Mouse (Mus musculus) intestine, embryonic 15.5 days (tissue): ENCODE results near the gene Snx29. TPM values are rescaled to one million over a fixed set of nuclear protein-coding genes. Genes with fewer than 3 reads are reported as not detected.

Source experiments
- ATAC-seq: fragments of 200-750 bp; cut with Nextera tagmentation; 2 replicates; pipeline ENCODE4 v1.8.0; 2017; ENCODE audit warnings: moderate TSS enrichment, moderate library complexity
- H3K27ac ChIP-seq: fragments of 300-500 bp; sonication (generic); 2 replicates; pipeline ENCODE4 v1.5.1; 2015; ENCODE audit warnings: mild to moderate bottlenecking, inconsistent platforms
- H3K27me3 ChIP-seq: fragments of 300-500 bp; sonication (generic); replicated peaks from 2 replicates; pipeline ENCODE4 v1.6.1; 2015; ENCODE audit warnings: inconsistent platforms
- H3K36me3 ChIP-seq: fragments of 300-500 bp; sonication (generic); 2 replicates; pipeline ENCODE4 v1.6.1; 2015; ENCODE audit warnings: inconsistent platforms
- H3K4me1 ChIP-seq: fragments of 300-500 bp; sonication (generic); replicated peaks from 2 replicates; pipeline ENCODE4 v1.6.1; 2015; ENCODE audit warnings: inconsistent platforms
- H3K4me2 ChIP-seq: fragments of 300-500 bp; sonication (generic); replicated peaks from 2 replicates; pipeline ENCODE4 v1.6.1; 2015; ENCODE audit warnings: mild to moderate bottlenecking, inconsistent platforms
- H3K4me3 ChIP-seq: fragments of 300-500 bp; sonication (generic); replicated peaks from 2 replicates; pipeline ENCODE4 v1.5.1; 2015; ENCODE audit warnings: inconsistent platforms
- H3K9ac ChIP-seq: fragments of 300-500 bp; sonication (generic); 2 replicates; pipeline ENCODE4 v1.6.1; 2015; ENCODE audit warnings: inconsistent platforms
- H3K9me3 ChIP-seq: fragments of 300-500 bp; sonication (generic); 2 replicates; pipeline ENCODE4 v1.6.1; 2016; ENCODE audit warnings: inconsistent platforms
- WGBS: fragments of 180-500 bp; shearing (Covaris S2); methylation state at CpG from one replicate; pipeline ENCODE4 v1.1.7; 2015; 5-methylcytosine and 5-hydroxymethylcytosine counted together
- polyA plus RNA-seq: library from polyadenylated mRNA; unstranded; fragments of >200 nt; fragmentation: Nextera tagmentation; extraction: Ambion mirVana; gene quantifications from 2 replicates; pipeline ENCODE4 v1.2.1, GENCODE M21; 2015

The Snx29 gene
- polyA plus RNA-seq, 1 experiment from 2014 or later: 5.7 TPM

GRCm38 (mm10) chr16:11793391-11793790 lies 470.7 kb downstream of the Snx29 start:
- no peak overlapping the region for H3K9ac ChIP-seq
- no peaks in the 10 kb centered on the region for H3K9me3 ChIP-seq
- H3K27me3 ChIP-seq: no peaks in the 10 kb centered on the region
- WGBS: 47% methylated on average over 2 of the region's 2 CpGs
- H3K4me1 ChIP-seq: no peaks in the 10 kb centered on the region
- H3K4me3 ChIP-seq: no peak overlapping the region
- no peak overlapping the region for H3K27ac ChIP-seq
- H3K4me2 ChIP-seq: no peak overlapping the region
- no peak for ATAC-seq
- H3K36me3 ChIP-seq: no peaks in the 10 kb centered on the region

DNA sequence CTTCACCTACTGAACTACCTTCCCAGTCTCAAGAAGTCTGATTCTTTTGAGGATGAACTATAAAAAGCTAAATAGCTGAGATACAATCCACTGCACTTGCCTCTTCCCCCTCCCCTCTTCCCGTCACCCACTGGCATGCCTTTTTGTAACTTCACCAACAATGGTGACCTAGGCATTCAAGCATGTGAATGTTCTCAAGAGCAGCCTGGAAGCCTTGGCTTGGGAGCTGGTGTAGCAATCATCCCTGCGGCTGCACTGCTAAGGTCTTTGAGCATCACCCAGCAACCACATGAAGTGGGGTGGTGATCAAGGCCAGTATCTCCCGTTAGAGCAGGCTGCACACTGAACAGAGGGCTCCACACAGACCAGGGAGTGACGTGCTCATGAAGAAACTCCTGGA lies 471.9 kb downstream of the Snx29 start:
- Histone ChIP-seq H3K27ac (no peak overlapping the region), H3K4me1 (no peaks in the 10 kb centered on the region), H3K36me3 (no peaks in the 10 kb centered on the region), H3K4me3 (no peak overlapping the region), H3K27me3 (no peaks in the 10 kb centered on the region), H3K4me2 (no peak overlapping the region), H3K9me3 (no peaks in the 10 kb centered on the region), H3K9ac (no peak overlapping the region)
- no peak for ATAC-seq
- 84% methylated on average over 4 of the region's 4 CpGs for WGBS

GRCm38 (mm10) chr16:11795758-11796460 lies 473.2 kb downstream of the Snx29 start:
- Histone ChIP-seq H3K4me1 (no peaks in the 10 kb centered on the region), H3K9ac (no peak overlapping the region), H3K36me3 (no peaks in the 10 kb centered on the region), H3K4me2 (no peak overlapping the region), H3K9me3 (no peaks in the 10 kb centered on the region), H3K4me3 (no peak overlapping the region), H3K27me3 (no peaks in the 10 kb centered on the region), H3K27ac (no peak overlapping the region)
- 70% methylated on average over 7 of the region's 7 CpGs for WGBS
- no peak for ATAC-seq

DNA sequence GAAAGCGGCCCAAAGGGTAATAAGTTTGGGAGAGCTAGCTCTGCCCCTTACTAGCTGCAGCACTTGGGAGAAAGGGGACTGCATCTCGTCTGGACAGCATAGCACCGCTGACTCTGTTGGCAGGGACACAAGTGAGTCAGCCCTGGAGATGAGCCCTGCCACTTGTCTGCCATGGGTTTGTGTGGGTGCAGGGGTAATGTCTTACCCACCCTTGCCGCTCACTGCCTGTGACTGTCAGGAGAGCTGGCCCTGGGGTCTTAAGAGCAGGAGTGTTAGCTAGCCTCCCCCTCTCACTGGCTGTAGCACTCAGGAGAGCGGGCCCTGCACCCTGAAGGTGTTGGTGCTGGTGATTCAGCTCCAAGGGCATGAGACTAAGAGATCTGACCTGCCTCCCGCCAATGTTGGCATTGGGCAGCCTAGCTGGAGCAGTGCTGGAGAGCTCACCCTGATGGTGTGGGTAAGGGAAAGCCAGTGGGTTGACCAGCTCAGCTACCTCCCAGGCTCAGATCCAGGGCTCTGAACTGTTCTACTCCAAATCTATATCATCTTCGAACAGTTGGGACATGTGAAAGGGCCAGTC lies 479.3 kb downstream of the Snx29 start:
- H3K36me3 ChIP-seq: no peaks in the 10 kb centered on the region
- no peaks in the 10 kb centered on the region for H3K9me3 ChIP-seq
- H3K27me3 ChIP-seq: no peaks in the 10 kb centered on the region
- WGBS: 88% methylated on average over 7 of the region's 7 CpGs
- no peaks in the 10 kb centered on the region for H3K4me1 ChIP-seq
- no peak overlapping the region for H3K9ac ChIP-seq
- H3K4me2 ChIP-seq: no peak overlapping the region
- no peak overlapping the region for H3K27ac ChIP-seq
- no peak for ATAC-seq
- H3K4me3 ChIP-seq: no peak overlapping the region

Other genes with a start within 250 kb of the Snx29 start
- 37.7 and 37.8 TPM in 2 replicates for gene Txndc11, start 188.3 kb upstream of the Snx29 start, polyA plus RNA-seq
- 78.5 and 79.8 TPM in 2 replicates for gene Zc3h7a, start 146.5 kb upstream of the Snx29 start, polyA plus RNA-seq
- 183 and 209 TPM in 2 replicates for gene Rsl1d1, start 119.6 kb upstream of the Snx29 start, polyA plus RNA-seq
- gene Gspt1, start 68.6 kb upstream of the Snx29 start, polyA plus RNA-seq: 69.4 and 78.8 TPM in 2 replicates
- not detected in 2 replicates for gene Tnfrsf17, start 9.1 kb upstream of the Snx29 start, polyA plus RNA-seq